Mouse (Mus musculus) liver, postnatal 0 days (tissue): ENCODE measurements at regions not wholly inside any gene's neighbourhood (a gene's known extent, or its start where the extent isn't known, plus 50 kb on each side); places are given as distances from the start of the nearest gene placed in this dataset.

ENCODE experiments used
- CTCF ChIP-seq: sonication (generic); IDR thresholded peaks from 2 replicates; pipeline ENCODE4 v1.5.1; 2016; ENCODE audit warnings: antibody characterized with exemption, low read depth
- EP300 ChIP-seq: IDR thresholded peaks from 2 replicates; pipeline ENCODE4 v1.6.1; 2016; ENCODE audit warnings: antibody characterized with exemption, low read depth, mild to moderate bottlenecking

GRCm38 (mm10) chr14:72002205-72003138 lies 489.2 kb downstream of the Gm9195 start:
- TF ChIP-seq CTCF (no peak), EP300 (no peak)
